Mouse (Mus musculus) WW6 (cell line): Measurements from ENCODE around the gene Wdr4.

Source experiments
- DNase-seq: peaks from one replicate; pipeline ENCODE4 v3.0.0-alpha.2; 2013; ENCODE audit warnings: low read depth, low spot score

The Wdr4 gene

DNA sequence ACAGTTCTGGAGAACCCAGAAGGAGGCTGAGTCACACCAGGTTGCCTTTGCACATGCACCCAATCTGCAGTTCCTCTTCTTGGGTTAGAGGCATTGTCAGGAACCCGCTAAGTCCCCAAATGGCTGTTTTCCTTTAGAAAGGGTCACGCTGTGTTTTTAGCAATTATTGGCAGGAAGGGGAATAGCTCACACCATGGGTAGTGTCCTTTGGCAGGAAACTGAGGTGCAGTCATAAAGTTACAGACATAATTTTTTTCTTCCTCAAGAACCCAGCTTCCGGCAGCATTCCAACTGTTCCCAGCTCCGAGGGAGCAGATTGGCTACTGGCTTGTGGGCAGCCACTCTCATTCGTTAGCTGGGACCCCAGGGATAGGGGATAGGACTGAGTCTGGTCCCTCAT, 72.0 kb downstream of the Wdr4 start:
- no peak for DNase-seq

DNA sequence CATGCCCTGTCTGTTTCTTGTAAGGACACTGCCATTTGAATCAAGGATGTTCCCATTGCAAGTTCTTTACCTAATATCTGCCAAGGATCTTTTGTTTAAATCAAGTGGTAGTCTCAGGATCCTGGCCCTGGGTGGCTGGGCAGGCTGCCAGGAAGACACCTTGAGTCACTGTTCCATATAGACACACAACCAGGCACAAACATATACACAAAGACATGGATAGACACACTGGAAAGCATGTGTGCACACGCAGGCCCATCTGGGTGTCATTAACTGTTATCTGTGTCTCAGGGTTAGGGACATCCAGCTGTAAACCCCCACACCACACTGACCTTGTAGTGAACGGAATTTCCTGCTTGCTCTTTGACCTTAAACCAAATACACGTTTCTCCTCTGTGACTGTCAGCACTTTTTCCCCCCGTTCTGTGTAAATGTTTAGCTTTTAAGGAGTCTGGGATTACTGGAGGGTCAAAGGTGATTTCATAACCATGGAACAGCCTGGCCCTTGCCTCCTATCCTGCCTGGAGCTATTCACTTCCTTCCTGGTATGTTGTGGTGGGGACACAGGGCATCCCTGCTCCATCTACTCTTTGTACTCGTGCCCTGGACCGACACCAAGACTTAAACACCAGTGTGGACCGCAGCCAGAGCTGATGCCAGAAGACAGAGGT, 74.6 kb downstream of the Wdr4 start:
- DNase-seq, result no peak
